Mouse (Mus musculus): ENCODE results near the gene Sbno1.

Gene Sbno1

GRCm38 (mm10) chr5:124444661-124445561 is 19.1 kb upstream of the Sbno1 start:
- no peak for DNase-seq (ENCODE audit: extremely low read depth, low read depth, low spot score)

DNA sequence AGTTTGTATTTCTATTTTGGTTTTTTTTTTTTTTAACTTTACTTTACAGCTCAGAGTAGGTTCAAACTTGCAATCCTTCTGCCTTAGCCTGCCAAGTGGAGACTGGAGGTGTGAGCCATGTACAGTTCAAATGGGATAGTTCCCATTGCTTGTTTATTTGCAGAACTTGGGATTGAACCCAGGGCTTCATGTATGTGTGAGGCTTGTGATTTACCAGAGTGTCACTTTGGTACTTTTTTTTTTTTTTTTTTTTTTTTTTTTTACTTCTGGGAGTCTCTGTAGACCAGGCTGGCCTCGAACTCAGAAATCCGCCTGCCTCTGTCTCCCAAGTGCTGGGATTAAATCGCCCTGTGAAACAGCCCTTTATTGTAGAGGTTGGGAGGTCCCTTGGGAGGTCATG is 18.4 kb upstream of the Sbno1 start:
- DNase-seq (ENCODE audit: extremely low read depth, low read depth, low spot score): no peak

GRCm38 (mm10) chr5:124442628-124443027 is 16.8 kb upstream of the Sbno1 start:
- no peak for DNase-seq (ENCODE audit: extremely low read depth, low read depth, low spot score)

DNA sequence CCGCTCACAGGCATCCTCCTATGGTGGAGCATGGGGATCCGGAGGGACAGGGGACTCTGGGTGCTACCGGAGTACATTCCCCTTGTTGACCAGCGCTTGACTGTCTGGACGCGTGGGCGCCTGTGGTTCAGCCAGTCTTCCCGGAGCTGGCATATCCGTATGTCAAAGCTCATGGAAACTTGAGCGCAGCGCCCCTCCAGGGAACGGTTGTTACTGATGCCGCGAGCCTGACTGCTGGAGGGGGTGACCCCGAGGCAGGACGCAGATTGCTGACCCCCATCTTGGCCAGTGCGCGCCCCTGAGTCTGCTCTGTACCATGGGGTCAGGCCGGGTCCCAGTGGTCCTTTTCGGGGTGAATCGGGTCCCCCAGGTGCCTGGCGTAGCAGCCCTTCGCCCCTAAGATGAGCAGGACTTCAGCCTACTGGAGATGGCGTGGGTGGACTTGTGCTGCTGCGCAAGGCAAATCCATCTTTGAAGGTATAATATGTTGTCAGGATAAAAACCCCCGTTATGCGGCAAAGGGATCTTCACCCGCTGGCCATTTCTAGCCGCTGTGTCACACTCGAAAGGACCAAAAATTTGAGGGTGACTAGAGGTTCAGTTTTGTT is 14.4 kb upstream of the Sbno1 start:
- DNase-seq (ENCODE audit: extremely low read depth, low read depth, low spot score): no peak

GRCm38 (mm10) chr5:124439447-124440093 is 13.8 kb upstream of the Sbno1 start, which contains the start of gene Kmt5a:
TSS of gene Kmt5a (plus strand) at chr5:124439930.
- DNase-seq (ENCODE audit: extremely low read depth, low read depth, low spot score): peak; percentile 88

DNA sequence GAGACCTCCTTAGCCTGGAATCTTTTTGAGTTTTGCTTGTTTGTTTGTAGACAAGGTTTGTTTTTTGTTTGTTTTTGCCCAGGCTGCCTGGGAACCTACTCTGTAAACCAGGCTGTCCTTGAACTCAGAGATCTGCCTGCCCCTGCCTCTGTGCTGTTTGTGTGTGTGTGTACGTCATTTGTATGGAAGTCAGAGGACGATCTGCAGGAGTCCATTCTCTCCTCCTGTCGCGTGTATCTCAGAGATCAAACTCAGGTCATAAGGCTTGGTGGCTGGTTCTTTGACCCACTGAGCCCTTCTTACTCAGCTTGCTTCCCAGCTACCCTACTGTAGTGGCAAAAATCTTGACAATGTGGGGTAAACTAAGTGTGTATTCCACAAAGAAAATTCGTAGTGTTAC is 12.9 kb upstream of the Sbno1 start:
- DNase-seq (ENCODE audit: extremely low read depth, low read depth, low spot score): no peak

DNA sequence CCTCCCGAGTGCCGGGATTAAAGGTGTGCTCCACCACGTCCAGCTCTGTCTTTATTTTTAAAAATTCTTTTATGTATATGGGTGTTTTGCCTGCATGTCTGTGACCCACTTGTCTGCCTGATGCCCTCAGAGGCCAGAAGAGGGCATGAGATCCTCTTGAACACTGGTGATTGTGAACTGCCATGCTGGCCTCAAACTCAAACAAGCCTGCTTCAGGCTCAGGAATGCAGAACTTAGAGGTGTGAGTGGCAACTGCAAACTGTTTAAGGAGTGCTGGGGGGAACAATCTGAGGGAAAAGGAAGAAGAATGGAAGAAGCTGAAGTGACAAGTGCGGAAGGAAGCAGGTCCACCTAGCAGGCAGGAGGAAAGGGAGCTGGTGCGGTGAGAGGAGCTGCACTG is 12.4 kb upstream of the Sbno1 start:
- no peak for DNase-seq (ENCODE audit: extremely low read depth, low read depth, low spot score)

- no peak for DNase-seq (ENCODE audit: extremely low read depth, low read depth, low spot score)
Observed at GRCm38 (mm10) chr5:124433048-124433447, 7.2 kb upstream of the Sbno1 start.

- no peak for DNase-seq (ENCODE audit: extremely low read depth, low read depth, low spot score)
Observed at GRCm38 (mm10) chr5:124432398-124433012, 6.7 kb upstream of the Sbno1 start.

DNA sequence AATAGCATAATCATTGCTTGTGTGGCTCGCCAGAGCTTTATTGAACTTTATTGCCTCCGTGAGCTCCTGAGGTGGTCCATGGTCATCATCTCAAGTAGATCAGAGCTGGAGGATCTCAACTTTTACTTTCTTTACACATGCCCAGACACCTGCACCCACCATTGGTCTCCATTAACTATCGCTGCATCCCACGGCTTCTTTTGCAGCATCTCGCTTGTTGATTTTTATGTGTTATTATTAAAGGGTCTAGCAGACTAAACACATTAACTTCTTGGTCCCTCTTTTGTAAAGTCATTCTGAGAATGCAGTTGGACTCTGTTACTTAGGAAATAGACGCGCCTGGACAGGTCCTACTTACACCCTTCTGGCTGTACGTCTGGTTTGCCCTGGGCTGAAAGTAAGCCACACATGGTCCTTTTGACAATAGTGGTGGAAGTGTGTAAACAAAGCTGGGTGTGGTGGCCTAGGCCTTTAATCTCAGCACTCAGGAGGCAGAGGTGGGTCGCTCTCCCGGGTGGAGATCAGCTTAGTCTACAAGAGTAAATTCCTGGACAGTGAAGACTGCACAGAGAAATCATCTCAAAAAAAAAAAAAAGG is 772 bp upstream of the Sbno1 start:
- no peak for DNase-seq (ENCODE audit: extremely low read depth, low read depth, low spot score)

GRCm38 (mm10) chr5:124424723-124425411 is 934 bp downstream of the Sbno1 start:
- no peak for DNase-seq (ENCODE audit: extremely low read depth, low read depth, low spot score)

DNA sequence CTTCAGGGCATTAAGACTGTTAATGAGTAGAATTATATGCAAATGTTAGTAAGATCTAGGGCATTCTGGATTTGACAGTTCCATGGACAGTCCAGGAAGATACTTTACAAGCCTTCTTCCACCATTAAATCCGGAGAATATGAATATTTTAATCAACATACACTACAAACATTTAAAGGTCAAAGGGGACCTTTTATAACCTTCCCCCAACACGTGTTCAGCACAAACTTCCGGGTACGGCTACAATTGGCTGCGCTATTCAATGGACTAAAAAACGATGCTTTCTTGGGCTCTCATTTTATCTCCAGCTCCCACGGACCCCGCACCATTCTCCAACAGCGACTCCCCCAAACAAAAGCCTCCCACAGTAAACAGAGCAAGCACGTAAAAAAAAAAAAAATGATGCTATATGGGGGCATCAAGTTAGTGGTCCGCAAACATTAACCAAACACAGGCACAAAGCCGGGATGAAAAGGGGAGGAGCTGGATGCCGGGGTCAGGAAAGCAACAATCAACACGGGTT is 1.5 kb downstream of the Sbno1 start:
- no peak for DNase-seq (ENCODE audit: extremely low read depth, low read depth, low spot score)

GRCm38 (mm10) chr5:124421786-124422185 is 4.0 kb downstream of the Sbno1 start:
- no peak for DNase-seq (ENCODE audit: extremely low read depth, low read depth, low spot score)

- no peak for DNase-seq (ENCODE audit: extremely low read depth, low read depth, low spot score)
Observed at GRCm38 (mm10) chr5:124418903-124419302, 6.9 kb downstream of the Sbno1 start.

DNA sequence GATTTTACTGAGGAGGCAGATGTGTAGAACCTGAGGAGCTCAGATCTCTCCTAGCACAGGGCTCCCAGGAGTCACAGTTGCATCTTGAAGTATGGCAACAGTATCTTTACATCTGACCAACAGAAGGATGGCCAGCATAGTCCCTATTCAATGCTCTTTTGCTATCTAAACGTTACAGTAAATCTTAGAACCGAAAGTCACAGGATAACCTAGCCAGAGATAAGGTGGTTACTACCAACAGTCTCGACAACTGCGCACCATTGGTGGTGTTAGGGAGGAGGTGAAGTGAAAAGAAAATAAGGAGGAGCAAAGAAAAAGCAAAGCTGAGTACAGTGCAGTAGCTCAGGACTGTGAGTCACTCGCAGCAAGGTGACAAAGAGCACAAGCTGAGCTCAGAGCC is 13.6 kb downstream of the Sbno1 start:
- DNase-seq (ENCODE audit: extremely low read depth, low read depth, low spot score): no peak

DNA sequence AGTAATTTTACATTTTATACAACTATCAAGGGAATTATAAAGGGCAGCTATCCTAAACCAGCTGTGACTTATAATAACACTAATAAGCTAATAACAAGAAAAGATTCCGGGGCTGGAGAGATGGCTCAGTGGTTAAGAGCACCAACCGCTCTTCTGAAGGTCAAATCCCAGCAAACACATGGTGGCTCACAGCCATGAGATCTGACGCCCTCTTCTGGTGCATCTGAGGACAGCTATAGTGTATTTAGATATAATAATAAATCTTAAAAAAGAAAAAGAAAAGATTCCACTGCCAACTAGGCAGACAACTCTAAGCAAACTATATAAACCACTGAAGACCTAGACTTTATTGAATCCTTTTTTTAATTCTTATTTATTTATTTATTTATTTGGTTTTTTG is 15.0 kb downstream of the Sbno1 start:
- DNase-seq (ENCODE audit: extremely low read depth, low read depth, low spot score): no peak

- no peak for DNase-seq (ENCODE audit: extremely low read depth, low read depth, low spot score)
Observed at GRCm38 (mm10) chr5:124393726-124394125, 32.1 kb downstream of the Sbno1 start.

DNA sequence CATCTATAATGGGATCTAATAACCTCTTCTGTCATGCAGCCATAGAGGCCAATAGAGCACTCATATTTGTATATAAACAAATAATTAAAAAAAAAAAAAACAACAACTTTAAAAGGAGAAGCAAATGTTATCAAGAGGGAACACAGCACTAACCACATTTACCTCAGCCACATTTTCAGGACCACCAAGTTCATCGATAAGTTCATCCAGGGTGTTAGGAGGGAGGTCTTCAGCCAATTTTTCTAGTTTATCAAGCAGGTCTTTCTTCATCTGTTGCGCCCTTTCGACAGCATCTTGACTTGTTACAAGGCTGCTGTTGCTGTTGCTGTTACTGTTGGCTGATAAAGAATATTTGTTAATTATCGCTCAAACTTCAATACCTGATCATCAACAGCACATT is 33.4 kb downstream of the Sbno1 start:
- no peak for DNase-seq (ENCODE audit: extremely low read depth, low read depth, low spot score)

DNA sequence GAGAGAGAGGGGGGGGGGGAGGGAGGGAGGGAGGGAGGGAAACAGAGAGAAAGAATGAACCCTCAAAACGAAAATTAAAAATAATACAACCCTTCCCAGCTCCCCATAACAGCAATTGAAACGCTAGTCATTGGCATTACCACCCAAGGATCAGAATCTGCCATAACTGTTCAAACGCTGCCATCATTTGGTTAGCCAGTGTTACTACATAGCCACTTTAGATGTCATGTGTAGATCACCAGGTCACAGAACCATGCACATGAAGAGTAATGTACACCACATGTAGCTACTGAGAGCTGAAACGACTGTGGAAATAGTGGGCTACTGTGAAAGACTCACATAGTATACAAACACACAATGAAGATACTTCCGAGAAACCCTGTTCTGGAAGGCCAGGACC is 37.9 kb downstream of the Sbno1 start:
- DNase-seq (ENCODE audit: extremely low read depth, low read depth, low spot score): no peak

DNA sequence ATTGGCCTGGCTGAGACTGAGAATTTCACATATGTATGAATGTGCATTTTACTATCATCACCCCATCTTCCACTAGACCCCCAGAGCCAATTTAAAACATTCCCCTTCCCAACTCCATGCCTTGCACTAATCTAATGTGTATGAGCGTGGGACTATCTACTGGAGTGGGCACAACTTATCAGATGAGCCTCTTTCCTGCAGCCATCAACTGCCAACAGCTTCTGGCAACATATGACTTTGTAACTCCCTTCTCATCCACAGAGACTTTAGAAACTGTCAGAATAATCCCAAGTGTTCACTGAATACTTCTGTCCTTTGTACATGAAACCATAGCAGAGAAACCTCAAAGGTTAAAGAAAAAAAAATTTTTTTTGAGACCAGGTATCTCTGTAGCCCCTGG is 45.7 kb downstream of the Sbno1 start:
- DNase-seq (ENCODE audit: extremely low read depth, low read depth, low spot score): no peak
